Mouse (Mus musculus): Measurements from ENCODE around the gene Ski. TPM values are rescaled to one million over a fixed set of nuclear protein-coding genes. Genes with fewer than 3 reads are reported as not detected.

Ski gene
- total RNA-seq, 2 experiments from 2014 or later = 136 to 138 TPM

- peak; percentile 90 to 95 for DNase-seq (ENCODE audit: low spot score in 2 of 2)
These were observed 13.1 kb upstream of the Ski start for GRCm38 (mm10) chr4:155235311-155236119.

GRCm38 (mm10) chr4:155234371-155235310, 12.2 kb upstream of the Ski start:
- DNase-seq (ENCODE audit: low spot score in 2 of 2) = no peak

DNA sequence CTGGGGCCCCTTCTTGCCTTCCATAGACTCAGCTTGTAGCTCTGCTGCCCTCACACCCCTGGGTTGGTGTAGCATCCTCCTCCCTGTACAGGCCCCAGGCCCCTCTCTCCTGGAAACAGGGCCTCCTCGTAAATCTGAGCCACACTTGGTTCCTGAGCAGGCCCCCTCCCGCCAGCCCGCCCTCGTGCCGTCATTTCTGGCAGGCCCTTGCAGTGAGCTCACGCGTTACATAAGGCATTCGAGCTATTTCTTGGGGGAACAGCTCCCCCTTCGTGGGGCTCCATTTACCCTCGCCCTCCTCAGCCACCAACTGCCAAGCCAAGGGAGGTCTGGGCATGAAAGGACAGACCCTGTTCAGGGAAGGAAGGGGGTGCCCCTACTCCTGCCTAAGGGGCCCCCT, 11.5 kb upstream of the Ski start:
- peak; percentile 84 to 93 for DNase-seq (ENCODE audit: low spot score in 2 of 2)

DNA sequence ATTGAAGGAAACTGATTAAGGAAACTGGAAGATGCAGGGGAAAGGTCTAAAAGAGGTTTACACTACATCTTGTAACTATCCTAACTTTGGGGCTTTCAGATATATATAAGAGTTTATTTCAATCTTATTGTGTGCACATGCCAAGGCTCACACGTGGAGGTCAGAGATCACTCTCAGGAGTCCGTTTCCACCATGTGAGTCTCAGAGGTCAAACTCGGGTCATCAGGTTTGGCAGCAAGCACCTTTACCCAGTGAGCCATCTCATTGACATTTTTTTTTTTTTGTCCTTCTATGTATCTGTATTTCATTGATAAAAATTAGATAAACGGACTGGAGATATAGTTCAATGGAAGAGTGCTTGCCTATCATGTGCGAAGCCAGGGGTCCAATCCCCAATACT, 6.1 kb upstream of the Ski start:
- no peak for DNase-seq (ENCODE audit: low spot score in 2 of 2)

DNA sequence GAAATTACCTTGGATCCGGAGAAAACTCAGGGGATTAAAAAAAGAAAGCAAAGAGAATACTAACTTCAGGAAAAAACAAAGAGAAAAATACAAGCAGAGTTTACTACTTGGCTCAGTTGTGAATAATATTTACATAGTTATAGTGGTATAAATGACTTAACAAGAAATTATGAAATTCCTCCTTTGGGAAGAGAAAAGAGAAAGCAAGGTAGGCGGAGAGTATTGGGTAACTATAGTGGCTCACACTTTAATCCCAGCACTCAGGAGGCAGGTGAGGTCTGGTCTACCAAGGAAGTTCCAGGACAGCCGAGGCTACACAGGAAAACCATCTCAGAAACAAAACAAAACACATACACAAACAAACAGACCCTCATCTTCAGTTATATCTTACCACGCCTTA, 5.6 kb upstream of the Ski start:
- no peak for DNase-seq (ENCODE audit: low spot score in 2 of 2)

DNA sequence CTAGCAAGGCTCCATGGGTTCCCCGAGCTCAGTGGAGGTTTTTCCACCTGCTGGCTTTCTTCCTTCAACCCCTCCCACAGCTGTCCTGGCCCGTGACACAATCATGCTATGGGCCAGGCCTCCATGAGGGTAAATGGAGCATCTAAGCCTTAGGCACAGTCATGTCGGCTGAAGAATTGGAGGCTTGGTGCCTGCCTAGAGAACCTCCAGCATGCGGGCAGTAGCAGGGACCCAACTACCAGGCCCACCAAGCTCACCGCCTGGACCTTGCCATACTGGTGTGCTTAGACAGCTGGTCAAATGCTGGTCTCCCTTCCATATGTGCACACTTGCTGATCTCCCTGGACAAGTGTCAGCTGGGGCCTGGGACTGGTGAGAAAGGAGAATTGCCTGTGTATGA, 3.5 kb upstream of the Ski start:
- no peak for DNase-seq (ENCODE audit: low spot score in 2 of 2)

- DNase-seq (ENCODE audit: low spot score in 2 of 2) = no peak
These were observed 1.5 kb upstream of the Ski start for GRCm38 (mm10) chr4:155223594-155224528.

DNA sequence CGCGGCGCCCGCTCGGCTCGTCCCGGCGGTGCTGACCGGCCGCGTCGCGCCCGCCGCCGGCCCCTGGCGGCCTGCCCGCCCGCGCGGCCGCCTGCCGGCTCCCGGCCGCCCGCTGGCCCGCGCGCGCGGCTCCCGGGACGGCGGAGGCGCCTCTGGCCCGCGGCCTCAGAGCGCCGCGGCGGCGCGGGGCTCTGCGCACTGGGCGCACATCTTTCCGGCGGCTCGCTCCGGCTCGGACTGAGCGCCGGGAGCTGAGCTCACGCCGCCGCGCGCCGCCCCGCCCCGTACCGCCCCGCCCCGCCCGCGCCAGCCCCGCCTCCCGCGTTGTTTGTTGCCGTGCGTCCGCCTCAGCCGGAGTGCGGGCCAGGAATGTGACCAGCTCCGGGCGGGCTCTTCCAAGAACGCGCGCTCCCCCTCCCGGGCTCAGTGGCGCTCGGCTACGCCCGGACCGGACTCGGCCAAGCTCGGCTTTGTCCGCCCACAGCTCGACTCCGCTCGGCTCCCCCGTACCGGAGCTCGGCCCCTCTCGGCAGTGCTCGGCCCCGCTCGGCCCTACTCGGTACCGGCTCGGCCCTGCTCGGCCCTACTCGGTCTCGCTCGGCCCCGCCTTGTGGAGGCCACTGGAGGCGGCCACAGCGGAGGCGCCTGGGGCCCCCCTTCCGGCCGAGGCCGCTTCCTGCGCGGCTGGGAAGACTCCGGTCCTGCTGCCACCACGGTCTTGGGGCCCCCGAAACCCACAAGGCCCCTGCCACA, 625 bp upstream of the Ski start:
- DNase-seq (ENCODE audit: low spot score in 2 of 2) = peak; percentile 99 to 100

- DNase-seq (ENCODE audit: low spot score in 2 of 2) = peak; percentile 62 to 79
These were observed 517 bp downstream of the Ski start for GRCm38 (mm10) chr4:155221599-155222551.

DNA sequence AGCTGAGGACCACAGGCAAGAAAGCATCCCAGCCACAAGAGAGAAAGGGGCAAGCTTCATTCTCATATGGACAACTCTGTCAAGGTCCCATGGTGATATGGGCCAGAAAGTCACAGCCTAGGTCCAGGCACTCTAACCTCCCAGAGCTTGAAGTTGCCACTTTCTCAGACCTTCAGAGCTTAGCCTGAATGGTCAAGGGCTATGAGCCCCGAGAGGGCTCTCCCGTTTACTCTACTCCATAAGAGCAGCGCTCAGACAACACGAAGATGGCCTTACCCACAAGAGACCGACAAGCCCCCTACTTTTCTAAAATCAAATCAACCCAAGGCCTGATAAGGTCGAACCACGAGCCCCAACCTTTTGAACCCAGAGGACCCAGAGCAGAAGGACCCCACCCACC, 1.3 kb downstream of the Ski start:
- no peak for DNase-seq (ENCODE audit: low spot score in 2 of 2)

DNA sequence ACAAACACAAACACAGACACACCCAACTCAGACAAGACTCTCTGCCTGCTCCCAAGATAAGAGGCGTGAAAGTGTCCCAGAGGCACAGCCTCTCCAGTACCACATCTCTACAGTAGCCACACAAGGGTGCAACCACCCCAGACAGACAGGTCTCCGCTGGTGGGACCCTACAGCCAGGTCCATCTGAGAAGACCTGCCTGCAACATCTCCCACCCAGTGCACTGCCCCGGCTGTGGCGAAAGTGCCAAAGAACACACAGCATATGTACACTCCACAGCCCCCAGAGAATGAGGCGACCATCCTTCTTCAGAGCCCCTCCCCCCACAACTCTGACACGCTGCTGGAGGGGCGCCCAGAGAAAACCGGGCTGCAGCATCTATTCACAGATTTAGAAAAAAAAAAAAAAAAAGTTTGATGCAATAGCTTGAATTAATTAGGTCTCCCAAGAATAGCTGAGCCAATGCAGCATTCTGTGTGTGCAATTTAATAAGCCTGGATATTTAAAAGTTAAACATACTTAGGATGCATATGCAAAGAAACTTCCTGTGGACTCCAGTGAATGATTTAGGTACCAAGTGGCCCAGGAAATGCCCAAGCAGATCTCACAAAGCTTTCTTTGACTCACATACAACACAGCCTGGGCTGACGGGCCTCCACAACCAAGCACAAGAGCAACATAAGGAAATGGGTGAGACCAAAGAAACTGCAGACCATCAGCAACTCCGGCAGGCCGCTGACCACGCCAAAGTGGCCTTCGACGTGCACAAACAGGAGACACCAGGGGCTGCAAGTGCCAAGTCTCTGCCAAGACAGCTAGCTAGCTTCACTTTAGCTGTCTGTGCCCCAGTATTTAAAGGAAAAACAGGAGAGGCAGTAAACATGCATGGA, 1.9 kb downstream of the Ski start:
- peak in 1 of 2 experiments; percentile 59 for DNase-seq (ENCODE audit: low spot score in 2 of 2)

DNA sequence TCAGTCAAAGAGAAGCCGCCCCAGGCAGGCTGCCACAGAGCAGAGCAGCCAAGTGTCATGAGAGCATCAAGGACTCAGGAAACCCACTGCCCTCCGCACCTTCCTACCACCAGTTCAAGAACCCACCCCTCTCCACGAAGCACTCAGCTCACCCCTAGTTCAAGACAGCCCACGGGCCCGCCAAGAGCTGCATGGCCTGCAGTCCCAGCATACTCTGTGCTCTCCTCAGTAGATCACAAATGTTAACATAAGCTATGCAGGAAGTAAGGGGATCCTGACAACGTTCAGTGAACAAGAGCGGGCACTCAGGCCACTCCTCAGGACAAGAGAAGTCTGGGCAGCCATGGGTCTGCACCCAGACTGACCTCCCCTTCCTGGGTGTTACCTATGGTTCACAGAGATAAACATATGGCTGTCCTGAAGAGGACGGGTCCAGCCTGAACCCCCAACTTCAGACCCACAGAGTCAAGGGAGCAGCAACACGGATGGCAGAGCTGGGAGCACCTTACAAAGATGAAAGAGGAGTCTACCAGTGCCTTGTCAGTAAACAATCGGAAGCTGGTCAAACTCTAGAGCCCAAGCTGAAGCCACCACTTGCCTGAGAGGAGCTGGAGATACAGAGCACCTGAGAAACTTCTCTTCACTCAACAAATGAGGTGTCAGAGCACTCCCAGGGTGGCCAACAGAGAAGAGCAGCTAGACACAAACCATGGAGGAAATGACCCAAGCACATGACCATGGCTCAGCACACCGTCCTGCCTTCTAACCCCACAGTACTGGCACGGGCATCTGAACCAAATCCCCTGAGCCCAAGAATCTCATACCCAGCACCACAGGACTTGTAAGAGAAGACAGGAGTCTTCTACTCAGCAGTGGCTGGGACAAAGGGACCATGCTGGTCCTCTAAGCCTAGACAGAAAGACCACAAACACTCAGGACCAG, 2.9 kb downstream of the Ski start:
- DNase-seq (ENCODE audit: low spot score in 2 of 2) = no peak

- DNase-seq (ENCODE audit: low spot score in 2 of 2) = no peak
These were observed 4.2 kb downstream of the Ski start for GRCm38 (mm10) chr4:155218104-155218732.

DNA sequence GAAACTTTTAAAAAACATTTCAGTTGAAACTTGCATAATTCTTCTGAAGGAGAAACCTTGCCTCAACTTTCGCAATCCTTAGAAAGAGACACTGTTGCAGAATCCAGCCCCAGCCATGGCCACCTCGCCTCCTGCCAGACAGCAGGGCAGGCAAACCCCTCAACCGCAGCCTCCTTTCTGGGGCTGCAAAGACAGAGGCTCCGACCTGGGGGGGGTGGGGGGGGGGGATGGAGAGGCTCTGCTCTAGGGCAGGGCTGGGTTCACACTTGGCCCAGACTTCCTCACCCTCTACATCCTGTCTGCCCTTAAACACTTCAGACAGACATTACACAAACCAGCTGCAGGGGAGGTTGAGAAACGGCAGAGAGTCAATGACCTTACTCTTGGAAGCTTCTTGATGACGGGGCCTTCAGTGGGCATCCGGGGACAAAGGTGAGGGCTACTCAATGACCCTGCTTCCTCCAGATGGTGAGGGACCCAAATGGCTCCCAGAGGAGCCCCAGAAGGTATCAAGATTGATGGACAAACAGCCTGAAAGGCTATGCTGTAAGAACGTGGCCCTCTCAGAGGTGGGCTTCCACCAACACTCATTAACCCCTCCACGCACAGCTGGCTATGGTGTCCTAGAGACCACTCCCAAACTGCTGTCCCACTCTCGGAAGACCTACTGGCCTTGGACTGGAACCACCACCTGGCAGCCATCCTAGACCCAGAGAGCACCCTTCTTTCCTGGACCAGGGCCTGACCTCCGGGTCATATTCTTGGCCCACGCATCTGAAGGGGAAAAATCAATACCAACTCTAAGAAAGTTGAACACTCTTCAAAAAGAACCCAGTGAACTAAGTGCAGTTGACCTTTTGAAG, 4.9 kb downstream of the Ski start:
- no peak for DNase-seq (ENCODE audit: low spot score in 2 of 2)

GRCm38 (mm10) chr4:155215773-155216630, 6.4 kb downstream of the Ski start:
- DNase-seq (ENCODE audit: low spot score in 2 of 2) = peak; percentile 46 to 74

Measured in layer of hippocampus, adult 18-20 months (tissue).